Mouse (Mus musculus) gonadal fat pad, adult 2 months (tissue): ENCODE data around the gene Daxx. TPM values are rescaled to one million over a fixed set of nuclear protein-coding genes. Genes with fewer than 3 reads are reported as not detected.

Source experiments
- DNase-seq: peaks from one replicate; pipeline ENCODE4 v3.0.0-alpha.2; 2012; ENCODE audit warnings: low read depth
- polyA plus RNA-seq: library from polyadenylated mRNA; depleted of rRNA; stranded (reverse); fragments of >200 nt; gene quantifications from 2 replicates; pipeline ENCODE4 v1.2.3, GENCODE M21; 2012

The Daxx gene
- polyA plus RNA-seq, 1 experiment = 45.8 TPM

DNA sequence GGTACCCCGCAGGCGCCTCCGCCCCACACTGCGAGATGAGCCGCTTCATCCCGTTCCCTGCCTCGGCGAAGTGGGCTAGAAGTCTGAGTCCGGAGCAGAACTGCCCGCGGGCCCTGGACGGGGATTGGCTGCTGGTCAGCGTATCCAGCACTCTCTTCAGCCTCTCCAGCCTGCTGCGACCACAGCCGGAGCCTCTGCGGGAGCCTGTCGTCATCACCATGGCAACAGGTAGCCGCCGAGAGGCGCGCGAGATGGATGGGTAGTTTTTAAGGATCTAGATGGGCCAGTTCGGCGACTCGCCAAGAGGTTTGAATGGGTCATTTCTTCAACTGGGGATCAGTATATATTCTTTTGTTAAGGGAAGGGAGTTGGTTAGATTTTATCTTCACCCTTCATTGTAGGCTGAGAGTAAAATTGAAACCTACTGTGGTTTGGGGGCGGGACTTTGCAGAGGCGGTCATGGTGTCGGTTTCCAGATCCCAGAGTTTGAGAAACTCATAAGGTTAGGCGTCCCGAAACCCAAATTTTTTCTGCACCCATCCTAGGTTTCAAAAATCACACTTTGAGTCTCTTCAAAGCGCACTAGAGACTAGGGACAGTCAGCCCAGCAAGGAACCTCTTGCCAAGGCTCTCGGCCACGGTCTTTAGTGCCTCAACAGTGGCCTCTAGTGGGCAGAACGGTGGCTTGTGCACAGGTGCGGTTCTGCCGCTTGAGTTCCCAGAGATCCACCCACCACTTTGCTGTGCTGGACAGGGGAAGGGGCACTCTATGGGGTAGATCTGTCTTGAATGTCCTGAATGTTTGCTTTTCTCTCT, 11.3 kb downstream of the Daxx start:
- DNase-seq = no peak

DNA sequence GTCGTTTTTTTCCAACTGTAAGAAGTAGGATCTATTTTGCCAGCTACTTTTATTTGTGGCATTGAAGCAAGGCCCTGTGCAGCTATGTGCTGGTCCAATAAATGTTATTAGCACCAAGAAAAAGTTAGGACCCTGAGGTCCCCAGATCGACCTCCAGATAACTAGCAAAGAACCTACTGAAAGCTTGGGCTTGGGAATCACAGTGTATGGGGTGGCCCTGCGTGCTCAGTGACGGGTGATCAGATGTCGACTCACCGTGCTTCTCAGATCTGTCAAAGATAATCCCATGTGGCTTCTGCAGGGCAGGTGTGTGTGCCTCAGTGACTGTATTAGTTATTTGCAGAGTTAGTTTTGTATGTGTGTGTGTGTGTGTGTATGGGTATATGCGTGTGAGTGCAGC, 12.1 kb downstream of the Daxx start:
- no peak for DNase-seq

DNA sequence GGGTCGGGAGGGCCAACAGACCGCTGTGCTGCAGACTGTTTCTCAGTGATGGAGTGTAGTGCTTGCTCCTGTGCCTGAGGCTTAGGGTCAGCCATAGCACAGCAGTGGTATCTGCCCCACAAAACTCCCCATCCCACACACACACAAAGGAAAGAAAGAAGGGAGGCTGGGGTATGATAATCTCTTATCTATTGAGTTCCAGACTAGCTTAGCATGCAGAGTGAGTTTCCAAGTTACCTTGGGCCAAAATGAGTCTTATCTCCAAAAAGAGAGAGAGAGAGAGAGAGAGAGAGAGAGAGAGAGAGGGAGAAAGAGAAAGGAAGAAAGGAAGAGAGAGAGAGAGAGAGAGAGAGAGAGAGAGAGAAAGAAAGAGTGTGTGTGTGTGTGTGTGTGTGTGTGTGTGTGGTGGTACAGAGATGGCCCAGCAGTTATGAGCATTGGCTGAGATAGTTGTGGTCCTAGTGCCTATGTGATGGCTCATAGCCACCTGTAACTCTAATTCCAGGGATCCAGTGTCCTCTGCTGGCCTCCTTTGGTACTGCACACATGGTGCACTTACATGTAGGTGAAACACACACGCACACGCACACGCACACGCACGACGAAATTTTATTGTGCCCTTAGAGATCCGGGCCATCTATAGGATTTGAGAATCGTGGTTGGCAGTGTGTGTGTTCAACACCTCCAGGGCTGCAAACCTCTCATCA, 15.5 kb downstream of the Daxx start:
- DNase-seq = no peak

DNA sequence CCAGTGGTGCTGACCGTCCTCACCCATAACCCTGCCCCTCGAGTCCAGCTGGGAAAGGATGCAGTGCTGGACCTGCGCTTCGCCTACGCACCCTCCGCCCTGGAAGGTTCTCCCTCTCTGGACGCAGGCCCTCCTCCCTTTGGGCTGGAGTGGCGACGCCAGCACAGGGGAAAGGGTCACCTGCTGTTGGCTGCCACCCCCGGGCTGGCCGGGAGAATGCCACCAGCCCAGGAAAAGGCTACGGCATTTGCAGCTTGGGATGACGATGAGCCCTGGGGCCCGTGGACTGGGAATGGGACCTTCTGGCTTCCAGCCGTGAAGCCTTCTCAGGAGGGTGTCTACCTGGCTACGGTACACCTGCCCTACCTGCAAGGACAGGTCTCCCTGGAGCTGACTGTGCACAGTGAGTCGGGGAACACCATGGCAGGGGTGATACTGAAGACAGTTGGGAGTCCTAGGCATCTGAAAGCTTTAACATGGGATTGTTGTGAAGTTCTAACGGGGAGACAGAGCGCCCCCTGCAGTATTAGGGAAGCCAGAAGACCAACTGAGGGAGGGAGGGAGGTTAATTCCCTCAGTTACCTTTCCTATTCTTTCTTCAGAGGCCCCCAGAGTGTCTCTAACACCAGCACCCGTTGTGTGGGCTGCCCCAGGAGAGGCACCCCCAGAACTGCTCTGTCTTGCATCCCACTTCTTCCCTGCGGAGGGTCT, 16.3 kb downstream of the Daxx start:
- DNase-seq = no peak

DNA sequence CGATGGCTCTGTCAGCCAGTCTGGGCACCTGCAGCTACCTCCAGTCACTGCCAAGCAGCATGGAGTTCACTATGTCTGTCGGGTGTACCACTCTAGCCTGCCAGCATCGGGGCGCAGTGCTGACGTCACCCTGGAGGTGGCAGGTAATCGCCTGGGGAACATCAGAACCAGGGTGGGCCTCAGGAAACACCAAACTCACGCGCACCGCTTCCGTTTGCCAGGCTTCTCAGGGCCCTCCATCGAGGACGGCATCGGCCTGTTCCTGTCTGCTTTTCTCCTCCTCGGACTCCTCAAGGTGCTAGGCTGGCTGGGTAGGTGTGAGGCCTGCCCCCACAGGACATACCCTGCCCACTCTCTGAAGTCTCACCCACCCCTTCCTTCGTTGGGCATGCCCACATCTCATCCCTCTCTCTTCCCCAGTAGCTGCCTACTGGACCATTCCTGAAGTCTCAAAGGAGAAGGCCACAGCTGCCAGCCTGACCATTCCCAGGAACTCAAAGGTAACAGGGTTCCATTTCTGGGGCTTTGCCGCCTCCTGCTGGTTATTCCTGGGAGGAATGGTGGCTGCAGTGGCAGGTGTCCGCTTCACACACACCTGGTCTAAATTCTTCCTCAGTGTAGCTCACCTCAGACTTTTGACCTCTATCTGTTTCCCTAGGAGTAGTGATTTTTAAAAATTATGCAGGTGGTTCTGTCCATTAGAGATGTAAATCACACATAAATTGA, 17.2 kb downstream of the Daxx start:
- DNase-seq = no peak

DNA sequence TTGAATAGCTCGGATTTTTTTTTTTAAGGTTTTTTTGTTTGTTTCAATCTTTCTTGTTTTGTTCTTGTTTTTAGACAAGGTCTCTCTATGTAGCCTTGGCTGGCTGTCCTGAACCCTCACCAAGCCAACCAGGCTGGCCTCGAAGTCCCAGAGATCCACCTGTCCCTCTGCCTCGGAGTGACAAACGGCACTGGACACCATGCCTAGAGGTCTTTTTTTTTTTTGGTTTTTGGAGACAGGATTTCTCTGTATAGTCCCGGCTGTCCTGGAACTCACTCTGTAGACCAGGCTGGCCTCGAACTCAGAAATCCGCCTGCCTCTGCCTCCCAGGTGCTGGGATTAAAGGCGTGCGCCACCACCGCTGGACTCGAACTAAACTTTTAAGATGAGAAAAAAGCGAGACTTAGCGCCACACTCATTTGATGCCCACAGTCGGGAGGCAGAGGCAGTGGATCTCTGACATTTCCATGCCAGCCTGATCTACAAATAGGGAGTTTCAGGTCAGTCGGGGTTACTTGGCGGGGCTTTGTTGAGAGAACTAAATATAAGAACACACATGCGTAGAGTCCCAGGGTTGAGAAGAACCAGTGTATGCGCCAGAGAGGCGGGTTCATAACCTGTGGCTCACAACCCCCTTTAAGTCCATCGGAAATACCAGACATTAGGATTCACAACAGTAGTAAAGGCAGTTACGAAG, 19.2 kb downstream of the Daxx start:
- DNase-seq = no peak

DNA sequence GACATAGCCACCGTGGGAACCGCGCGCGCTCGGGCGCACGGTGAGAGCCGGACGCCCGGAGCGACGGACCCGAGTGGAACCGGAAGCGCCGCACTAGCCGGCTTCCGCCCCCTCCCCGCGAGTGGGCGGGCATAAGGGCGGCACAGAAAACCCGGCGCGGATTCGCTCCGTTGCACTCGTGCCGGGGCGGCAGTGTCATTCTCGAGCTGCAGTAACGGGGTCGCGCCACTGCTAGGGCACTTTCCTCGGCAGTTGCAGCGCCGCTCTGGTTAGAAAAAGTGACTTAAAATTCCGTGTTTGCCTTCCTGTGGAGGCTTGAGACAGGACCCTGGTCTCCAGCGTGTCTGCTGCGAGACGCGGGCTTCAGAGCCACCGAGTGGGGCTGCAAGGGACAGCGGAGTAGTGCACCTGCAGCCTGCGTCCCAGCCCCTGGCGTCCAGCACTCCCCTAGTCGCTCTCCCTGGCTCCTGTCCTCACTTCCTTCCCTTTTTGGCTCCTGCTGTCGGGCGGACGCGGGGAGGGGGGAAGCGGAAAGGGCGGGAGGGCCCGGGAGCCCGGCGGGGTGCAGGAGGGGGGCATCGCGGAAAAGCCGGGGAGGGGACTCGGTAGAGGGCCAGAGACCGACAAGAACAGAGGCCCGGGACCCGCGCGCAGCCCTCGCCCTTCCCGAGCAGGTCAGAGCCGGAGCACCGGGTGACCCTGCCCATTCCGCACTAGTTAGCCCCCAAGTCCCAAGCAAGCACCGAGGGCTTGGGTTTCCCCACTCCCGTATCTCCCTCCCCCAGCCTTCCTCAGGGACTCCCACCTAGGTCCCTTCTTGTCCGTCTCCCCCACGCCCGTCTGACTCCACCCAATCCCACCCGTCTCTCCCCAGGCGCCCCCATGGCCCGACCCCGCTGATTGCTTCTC, 20.4 kb downstream of the Daxx start, which contains the start of gene Rgl2:
Gene Rgl2, plus strand, starts transcription at position 173 of the 909 bp plus-strand sequence.
- no peak for DNase-seq

DNA sequence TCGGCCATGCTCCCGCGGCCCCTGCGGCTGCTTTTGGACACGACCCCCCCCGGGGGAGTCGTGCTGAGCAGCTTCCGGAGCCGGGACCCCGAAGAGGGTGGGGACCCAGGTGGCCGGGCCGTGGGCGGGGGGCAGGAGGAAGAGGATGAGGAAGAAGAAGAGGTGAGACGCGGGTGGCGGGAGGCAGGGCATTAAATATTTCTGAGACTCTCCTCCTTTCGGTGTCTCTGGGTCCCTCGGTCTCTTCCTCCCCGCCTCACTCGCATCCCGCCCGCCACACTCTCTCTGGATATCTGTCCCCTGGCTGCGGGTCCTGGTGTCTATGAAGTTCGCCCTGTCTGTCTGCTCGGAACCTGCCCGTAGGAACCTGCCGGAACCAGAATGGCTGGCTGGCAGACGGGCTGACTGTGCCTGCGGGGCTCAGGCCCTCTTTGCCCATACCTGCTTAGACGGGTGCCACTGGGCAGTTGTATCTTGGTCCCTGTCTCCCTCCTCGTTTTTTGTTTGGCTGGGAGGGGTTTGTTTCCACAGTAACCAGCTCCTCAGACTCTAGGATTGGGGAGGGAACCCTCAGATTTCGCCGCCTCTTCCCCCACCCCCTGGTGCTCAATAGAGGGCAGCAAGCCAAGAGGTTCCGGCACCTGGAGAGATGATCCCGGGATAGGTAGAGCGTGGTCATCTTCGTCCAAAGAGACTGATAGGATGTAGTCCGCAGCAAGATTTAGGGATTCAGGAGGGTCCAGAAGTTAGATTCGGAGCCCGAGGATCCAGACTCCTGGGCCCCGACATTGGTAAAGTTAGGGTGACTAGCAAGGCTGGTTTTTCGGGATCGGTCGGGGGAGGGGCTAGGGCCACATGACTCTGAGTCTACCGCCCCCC, 21.3 kb downstream of the Daxx start:
- DNase-seq = no peak

DNA sequence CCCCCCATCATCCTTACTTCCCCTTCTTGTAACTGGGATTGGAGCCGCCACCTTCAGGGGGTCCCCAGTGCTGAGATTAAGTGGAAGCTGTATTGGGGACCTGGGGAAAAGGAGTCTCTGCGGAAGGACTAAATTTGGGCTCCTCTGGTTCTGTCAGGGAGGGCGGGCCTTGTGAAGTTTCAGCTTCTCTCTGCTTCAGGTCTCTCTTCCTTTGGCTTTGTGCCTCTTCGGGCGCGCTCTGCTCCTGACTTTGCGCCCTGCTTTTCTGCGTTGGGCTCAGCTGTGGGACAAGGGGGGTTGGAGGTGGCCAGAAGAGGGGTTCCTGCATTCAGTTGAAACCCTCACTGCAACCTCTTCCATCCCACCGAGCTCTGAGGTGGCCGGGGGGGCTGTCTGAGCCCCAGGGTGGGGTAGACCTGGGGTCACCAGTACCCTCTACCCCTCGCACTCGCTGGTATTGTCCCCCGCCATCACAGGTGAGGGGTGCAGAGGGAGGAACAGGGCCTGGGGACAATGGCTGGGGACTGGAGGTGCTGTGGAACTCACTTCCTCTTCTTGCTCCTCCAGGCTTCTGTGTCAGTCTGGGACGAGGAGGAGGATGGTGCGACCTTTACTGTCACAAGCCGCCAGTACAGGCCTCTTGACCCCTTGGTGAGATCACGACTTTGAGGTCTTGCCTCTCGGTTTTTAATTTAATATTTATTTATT, 22.1 kb downstream of the Daxx start:
- DNase-seq = no peak

DNA sequence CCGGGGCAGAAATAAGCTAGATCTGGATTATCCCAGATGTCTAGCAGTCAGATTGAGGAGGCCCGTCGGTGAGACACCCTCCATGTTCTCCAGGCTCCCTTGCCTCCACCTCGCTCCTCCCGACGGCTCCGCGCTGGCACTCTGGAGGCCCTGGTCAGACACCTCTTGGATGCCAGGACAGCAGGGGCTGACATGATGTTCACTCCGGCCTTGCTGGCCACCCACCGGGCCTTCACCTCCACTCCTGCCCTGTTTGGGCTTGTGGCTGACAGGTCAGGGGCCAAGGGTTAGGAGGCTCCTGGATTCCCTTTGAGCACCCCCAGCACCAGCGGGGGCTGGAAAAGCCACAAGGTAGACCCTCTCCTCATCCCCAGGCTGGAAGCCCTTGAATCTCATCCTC, 22.7 kb downstream of the Daxx start:
- DNase-seq = no peak

DNA sequence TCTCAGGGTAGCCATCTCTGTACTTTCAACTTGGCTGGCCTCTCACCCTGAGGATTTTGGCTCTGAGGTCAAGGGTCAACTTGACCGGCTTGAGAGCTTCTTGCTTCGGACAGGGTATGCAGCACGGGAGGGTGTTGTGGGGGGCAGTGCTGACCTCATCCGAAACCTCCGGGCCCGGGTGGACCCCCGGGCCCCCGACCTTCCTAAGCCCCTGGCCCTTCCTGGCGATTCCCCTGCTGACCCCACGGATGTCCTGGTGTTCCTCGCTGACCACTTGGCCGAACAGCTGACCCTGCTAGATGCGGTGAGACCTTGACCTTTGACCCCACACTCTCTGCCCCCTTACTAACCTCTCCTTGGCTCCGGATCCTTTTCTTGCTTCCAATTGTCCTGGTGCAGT, 23.2 kb downstream of the Daxx start:
- no peak for DNase-seq

DNA sequence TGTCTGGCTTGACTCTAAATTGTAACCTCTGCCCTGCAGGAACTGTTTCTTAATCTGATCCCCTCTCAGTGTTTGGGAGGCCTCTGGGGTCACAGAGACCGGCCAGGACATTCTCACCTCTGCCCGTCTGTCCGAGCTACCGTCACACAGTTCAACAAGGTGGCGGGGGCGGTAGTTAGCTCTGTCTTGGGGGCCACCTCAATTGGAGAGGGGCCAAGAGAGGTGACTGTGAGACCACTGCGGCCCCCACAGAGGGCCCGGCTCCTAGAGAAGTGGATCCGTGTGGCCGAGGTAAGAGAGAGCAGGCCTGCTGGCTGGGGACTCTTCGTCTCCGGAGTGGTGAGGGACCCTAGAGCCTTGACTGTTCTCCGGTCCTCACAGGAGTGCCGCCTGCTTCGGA, 23.8 kb downstream of the Daxx start:
- DNase-seq = no peak

DNA sequence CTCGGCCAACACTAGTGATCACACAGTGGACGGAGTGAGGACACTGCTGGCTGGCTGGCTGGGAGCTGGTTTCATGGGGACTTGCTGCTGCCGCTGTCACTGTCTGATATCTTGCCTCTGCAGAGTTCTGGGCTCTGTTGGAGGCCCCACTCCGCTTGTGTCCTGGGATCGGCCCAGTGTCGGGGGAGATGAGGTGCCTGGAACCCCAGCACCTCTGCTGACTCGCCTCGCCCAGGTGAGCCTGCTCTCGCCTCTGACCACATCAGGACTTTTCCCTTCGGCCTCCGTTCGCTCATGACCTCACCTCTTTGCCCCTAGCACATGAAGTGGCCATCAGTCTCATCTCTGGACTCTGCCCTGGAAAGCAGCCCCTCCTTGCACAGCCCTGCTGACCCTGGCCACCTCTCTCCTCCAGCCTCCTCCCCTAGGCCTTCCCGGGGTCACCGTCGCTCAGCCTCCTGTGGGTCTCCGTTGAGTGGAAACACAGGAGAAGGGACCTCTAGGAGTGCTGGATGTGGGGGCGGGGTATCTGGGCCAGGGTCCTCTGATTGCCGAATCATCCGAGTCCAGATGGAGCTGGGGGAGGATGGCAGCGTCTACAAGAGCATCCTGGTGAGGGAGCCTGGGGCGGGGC, 26.3 kb downstream of the Daxx start:
- DNase-seq = no peak

DNA sequence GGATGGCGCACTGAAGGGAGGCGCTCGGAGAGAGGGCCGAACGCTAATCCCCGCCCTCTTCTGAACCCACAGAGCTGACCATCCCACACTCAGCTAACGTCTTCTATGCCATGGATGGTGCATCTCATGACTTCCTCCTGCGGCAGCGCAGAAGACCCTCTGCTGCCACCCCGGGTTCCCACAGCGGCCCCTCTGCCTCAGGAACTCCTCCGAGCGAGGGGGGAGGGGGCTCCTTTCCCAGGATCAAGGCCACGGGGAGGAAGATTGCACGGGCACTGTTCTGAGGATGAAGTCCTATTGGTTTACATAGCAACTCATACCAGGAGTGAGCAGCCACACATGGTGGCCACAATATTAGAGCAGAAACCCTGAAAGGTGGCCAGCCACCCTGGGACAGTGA, 27.8 kb downstream of the Daxx start:
- no peak for DNase-seq

DNA sequence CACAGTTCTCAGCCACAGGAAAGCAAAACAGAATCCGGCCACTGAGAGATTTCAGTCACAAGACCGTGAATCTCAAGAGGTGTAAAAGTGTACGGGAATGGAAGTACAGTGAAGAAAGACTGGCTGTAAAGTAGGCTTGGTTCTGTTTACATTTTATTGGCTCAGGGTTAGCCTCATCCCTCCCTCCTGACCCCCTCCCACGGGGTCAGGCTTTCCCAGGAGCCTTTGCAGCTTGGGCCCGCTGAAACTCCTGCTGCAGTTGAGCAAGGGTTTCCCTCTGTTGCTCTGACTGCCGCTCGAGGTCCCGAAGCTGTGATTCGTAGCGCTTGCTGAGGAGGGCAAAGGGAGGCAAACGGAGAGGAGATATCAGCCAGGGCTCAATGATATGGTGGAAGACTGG, 29.6 kb downstream of the Daxx start:
- DNase-seq = no peak

DNA sequence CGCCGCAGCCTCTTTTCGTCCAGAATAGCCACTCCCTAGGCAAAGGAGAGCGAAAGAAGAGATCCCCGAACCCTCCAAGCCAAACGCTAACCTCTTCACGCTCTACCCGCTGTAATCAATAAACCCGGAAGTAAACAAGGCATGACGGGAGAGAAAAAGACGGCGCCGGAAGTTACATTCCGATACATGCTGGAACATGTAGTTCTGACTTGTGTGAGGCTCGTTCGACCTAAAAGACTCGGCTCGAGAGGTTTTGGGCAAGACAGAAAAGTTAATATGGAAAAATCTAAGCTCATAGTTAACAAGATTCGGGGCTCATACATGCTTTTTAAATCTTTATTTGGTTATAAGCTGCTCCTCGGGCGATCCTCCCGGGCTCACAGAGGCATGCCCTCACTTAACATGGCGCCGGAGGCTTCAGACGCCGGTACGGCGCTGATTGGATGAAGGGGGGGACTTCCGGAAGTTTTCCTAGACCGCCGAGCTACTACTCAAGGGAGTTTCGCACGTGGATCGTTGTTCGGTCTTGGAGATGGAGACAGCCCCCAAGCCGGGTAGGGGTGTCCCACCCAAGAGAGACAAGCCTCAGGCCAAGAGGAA, 31.1 kb downstream of the Daxx start, which contains the start of the genes Pfdn6 and Wdr46:
Gene Pfdn6, minus strand, starts transcription at position 138 of the 600 bp plus-strand sequence.
Gene Wdr46, plus strand, starts transcription at position 455 of the 600 bp plus-strand sequence.
- no peak for DNase-seq

DNA sequence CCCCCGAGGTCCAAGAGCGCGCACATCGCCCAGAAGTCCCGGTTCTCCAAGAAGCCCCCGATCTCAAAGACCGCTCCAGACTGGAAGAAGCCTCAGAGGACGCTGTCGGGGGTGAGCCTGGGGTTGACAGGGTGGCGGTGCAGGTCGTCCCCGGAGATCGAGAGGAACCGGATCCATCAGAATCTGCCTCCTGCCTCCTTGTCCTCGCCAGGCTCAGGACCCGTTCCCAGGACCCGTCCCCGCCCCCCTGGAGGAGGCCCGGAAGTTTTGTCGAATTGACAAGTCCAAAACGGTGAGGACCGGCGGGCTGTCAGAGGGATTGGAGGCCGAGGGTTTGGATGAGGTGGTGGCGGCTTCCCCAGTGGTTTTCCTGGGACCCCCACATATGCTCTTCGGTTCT, 31.8 kb downstream of the Daxx start:
- no peak for DNase-seq

DNA sequence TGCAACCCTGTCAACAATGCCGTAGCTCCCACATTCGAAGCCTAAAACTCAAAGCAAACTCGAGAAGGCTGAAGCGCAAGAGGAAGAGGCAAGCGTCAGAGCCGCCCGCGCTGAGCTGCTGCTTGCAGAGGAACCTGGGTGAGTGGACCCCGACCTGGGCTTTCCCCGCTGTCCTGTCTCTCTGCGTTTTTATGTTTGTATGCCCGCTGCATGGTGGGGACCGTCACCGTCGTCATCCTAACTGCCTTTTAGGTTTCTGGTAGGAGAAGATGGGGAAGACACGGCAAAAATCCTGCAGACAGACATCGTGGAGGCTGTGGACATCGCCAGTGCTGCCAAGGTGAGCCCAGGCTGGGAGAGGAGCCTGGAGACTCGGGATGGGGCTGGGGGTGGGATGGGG, 32.2 kb downstream of the Daxx start:
- DNase-seq = no peak
